Mouse (Mus musculus): ENCODE data around the gene Ubr7.
A peak's percentile ranks its signal among the peaks of the same experiment; 100 is the strongest.

GRCm38 (mm10) chr12:102733381-102733780 lies 24.4 kb upstream of the Ubr7 start:
- TF ChIP-seq MAFK (IDR thresholded peaks at IDR 0.05; ENCODE audit: insufficient read depth, low read depth, low read length) (no peak), ZNF384 (IDR thresholded peaks at IDR 0.05; ENCODE audit: low read depth, low read length) (no peak), CHD2 (IDR thresholded peaks at IDR 0.05; ENCODE audit: low read depth, low read length) (no peak), HCFC1 (IDR thresholded peaks at IDR 0.05; ENCODE audit: borderline replicate concordance, insufficient read depth, low read length) (no peak), ZC3H11A (IDR thresholded peaks at IDR 0.05; ENCODE audit: borderline replicate concordance, low read depth, low read length) (peak; percentile 67; the same call in 1 of the 2 replicates)
